Mouse (Mus musculus) G1E (cell line): ENCODE data around the gene Arhgef7.

Source experiments
- CTCF ChIP-seq: IDR thresholded peaks from 2 replicates; pipeline ENCODE4 v1.5.1; 2012; ENCODE audit warnings: low read depth, low read length, inconsistent platforms, mixed read lengths
- GATA2 ChIP-seq: IDR thresholded peaks from 2 replicates; pipeline ENCODE4 v1.6.1; 2012; ENCODE audit warnings: low read depth, low read length, inconsistent platforms, borderline replicate concordance

DNA sequence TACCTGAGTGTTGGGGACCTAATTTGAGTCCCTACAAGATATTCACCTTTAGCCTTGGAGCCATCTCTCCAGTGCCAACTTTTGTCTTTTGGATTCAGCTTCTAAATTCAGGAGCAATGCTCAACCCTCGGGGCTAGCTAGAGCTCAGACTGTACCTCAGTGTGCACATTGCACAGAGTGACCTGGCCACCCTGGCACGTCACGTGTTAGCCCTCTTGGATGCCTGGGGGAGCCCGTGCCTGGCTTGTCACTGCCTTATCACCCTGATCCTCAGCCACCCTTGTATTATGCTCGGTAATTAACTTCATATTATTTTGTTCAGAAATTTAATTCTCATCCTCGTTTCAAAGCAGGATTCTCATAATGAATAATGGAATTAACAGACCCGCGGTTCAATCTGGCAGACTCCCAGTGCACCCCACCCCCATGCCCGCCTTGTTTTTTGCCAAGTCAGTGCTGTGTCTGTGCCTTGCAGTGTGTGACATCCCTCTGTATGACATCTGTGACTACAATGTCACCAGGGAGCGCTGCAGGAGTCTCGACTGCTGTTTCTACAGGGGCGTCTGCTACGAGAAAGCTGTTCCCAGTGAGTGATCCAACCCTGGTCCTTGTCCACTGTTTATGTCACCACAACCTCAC is 116.3 kb downstream of the Arhgef7 start:
- TF ChIP-seq CTCF (no peak), GATA2 (no peak)
